Mouse (Mus musculus) cerebellum, postnatal 10 days (tissue): ENCODE measurements around the gene Gimap9.

Experiments used
- DNase-seq, 2 experiments: peaks; one replicate each; pipeline ENCODE4 v3.0.0; 2021; ENCODE audit warnings: mixed read lengths in 2 of 2

Gene Gimap9

GRCm38 (mm10) chr6:48696830-48697554, 21.1 kb downstream of the Gimap9 start:
- DNase-seq = no peak

DNA sequence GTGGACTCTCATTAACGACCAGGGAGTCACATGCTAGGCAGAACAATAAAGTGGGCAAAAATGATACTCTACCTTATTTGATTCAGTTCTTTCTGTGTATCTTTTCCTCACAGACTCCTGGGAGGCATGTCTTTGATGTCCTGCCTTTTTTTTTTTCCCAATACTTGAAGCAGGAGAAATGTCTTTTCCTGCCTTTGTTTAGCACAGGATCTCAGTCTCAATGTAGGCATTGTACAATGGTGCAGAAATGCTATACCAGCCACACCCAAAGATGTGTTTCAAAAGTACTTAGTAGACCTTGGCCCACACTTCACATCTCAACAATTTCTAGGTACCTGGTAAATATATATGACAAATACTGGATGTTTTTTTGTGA, 21.6 kb downstream of the Gimap9 start:
- no peak for DNase-seq

DNA sequence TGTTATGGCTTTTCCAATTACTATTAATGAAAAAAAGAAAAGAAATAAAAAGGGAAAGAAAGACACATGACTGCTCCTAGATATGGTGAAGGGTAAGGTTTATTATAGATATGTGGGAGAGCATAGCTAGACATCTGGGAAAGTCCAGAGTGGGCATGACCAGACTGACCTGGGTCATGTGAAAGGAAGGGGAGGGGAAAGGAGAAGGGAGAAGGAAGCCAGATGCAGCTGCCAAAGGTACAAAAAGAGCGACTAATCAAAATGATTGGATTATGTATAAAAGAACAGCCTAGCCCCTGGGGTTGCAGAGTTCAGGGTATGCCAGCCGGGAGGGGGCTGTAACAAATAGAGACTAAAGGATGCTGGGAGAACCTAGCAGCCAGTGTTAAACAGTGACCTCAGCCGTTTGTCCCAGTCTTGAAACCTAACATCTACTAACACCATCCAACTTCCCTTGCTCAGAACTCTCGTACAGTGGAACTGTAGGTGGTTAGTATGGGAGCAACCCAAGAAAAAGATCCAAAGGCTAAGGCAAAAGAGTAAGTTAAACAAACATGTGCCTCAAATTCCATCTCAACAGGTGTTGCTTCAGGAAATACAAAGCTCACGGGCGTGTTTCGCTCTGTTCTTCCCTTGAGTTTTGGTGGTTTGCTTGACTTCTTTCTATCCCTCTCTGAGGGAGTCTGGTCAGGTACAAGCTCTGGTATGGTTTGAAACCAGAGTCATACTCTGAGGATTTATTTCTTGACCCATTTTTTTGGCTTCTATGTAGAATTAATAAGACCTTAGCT, 22.3 kb downstream of the Gimap9 start:
- DNase-seq = no peak

- no peak for DNase-seq
These were observed 23.0 kb downstream of the Gimap9 start for GRCm38 (mm10) chr6:48698888-48699287.

DNA sequence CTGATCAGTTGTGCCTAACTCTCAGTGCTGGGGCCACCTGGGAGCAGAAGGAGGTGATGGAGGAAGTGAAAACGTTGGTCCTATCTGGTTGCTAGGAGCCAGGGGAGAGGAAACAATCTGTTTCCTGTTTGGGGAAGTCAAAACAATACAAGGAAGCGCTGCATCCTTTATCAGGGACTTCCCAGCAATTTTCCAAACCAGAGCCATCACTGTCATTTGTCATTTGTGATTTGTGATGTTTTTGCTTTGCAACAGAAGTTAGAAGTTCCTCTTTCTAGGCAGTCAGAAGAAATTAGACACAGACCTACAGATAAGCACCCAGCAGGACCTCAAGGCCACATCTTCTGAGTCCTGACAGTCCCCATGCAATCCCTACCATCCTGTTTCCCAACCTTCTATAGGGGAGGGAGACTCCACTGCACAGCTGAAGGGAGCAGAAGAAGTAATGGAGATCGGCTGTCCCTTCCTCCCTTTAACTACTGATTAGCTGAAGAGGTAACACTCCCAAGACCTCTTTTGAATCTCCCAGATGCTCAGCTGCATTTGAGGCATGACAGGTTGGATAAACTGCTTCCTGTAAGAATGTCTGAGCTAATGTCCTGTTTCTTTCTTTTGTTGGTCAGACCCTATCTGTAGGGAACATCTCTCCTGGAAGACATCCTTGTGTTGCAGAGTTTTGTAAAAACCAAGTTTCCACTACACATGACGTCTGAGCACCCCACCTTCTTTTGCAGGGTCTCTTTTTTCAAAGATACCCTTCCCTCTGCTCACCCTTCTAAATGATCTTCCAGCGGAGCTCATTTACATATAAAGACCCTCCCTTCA, 24.5 kb downstream of the Gimap9 start:
- DNase-seq = no peak

- DNase-seq = no peak
These were observed 26.2 kb downstream of the Gimap9 start for GRCm38 (mm10) chr6:48702146-48702545.

GRCm38 (mm10) chr6:48702601-48703000, 26.7 kb downstream of the Gimap9 start:
- no peak for DNase-seq

- no peak for DNase-seq
These were observed 28.2 kb downstream of the Gimap9 start for GRCm38 (mm10) chr6:48704146-48704545.

GRCm38 (mm10) chr6:48706130-48706529, 30.2 kb downstream of the Gimap9 start:
- DNase-seq = no peak

DNA sequence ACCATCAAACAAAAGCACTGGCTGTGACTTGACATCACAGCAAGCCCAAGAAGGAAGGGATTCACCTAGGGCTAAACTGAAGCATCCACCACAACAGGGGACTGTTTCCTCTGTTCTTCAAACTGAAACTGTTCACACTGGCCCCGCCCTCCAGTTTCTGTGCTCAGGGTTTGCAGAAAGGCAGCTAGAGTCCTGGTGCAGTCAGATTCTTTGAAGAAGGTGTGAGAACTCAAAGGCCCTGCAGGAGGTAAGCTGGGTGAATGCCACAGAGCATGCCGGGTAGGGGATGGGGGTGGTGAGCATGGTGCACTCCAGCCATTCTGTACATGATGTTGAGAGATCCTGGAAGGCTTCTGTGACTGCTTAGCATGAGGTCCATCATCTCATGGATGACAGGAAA, 42.5 kb downstream of the Gimap9 start, which contains the start of the genes Gm28053 and Gimap7:
Gene Gm28053, plus strand, starts transcription at position 153 of the 400 bp plus-strand sequence.
Gene Gimap7, plus strand, starts transcription at position 167 of the 400 bp plus-strand sequence.
- no peak for DNase-seq

DNA sequence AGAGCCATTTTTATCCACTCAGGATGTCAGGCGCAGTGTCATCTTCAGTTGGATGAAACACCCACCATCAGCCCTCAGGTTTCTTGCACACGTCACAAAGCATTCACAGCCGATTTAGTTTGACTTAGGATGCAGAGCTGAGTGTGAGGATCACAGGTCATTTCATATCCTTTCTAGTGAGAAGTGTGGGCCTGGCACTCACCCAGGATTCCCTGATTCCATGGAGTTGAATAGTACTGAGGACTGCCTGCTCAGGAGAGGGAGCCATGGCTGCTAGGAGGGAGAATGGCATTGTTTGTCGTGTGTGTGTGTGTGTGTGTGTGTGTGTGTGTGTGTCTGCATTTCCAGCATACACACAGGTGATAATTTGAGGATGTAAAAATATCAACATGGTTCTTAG, 44.4 kb downstream of the Gimap9 start:
- peak; percentile 9 to 22 for DNase-seq

GRCm38 (mm10) chr6:48723468-48723867, 47.5 kb downstream of the Gimap9 start:
- no peak for DNase-seq

DNA sequence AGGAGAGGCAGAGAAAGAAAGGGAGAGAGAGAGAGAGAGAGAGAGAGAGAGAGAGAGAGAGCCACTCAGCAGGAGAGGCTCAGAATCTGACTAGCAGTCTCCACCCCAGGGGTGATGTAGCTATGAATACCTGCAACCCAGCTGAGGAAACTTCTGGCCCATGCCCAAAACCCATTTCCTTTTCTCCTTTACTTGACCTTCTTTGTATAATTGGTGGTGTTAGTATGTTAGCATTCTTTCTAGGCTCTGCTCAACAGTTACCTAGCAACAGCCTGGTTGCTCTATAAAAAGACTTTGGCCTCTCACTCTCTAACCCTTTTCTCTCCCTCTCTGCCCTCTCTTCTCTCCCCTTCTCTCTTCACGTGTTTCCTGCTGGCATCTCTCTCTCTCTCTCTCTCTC, 49.5 kb downstream of the Gimap9 start:
- peak; percentile 10 to 22 for DNase-seq

DNA sequence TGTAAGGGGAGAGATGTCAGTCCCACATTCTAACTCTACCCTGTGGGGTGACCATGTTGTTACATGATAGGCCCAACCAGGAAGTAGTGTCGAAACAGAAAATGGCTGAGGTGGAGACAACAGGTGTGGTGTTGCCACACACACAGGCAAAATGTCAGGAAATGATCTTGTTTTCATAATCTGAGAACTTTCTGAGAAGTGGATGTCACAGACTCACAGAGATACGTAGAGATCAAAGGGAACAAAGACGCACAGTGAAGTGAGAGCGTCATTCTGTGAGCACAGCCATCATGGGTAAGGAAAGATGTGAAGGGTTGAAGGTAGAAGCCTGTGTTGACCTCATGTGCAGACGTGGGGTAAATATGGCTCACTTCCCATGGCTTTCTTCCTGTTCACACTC, 51.8 kb downstream of the Gimap9 start:
- DNase-seq = no peak
